Mouse (Mus musculus): ENCODE measurements at regions not wholly inside any gene's neighbourhood (a gene's known extent, or its start where the extent isn't known, plus 50 kb on each side); places are given as distances from the start of the nearest gene placed in this dataset.

DNA sequence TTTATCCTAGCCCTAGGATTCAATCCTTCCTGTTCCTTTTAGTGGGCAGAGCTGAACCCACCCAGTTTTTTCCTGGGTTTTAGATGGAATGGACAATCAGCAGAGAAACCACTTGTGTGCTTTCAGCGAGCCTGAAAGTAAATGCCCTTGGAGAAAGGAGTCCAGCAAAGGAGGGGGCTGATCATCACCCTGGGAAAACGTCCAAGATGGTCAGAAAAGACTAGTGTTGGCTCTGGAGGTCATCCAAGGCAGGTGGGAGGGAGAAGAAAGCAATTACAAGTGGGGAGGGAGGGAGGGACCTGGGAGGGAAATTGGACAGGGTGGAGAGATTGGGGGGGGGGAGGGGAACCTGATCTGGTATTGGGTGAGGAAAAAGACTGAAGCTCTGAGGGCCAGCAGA is 55.6 kb upstream of the Zfp366 start:
- in situ Hi-C loops (cut with MboI, MseI): loop anchor here (10.0 kb wide), 2 partner anchors 254 to 1364 kb away; partner anchors contain the start of gene Gm10260

GRCm38 (mm10) chr13:99128284-99128691 is 56.3 kb upstream of the Zfp366 start:
- in situ Hi-C loops (cut with MboI, MseI): loop anchor here (10.0 kb wide), 2 partner anchors 253 to 1363 kb away; partner anchors contain the start of gene Gm10260

GRCm38 (mm10) chr13:99127716-99128115 is 56.9 kb upstream of the Zfp366 start:
- in situ Hi-C loops (cut with MboI, MseI): loop anchor here (10.0 kb wide), 2 partner anchors 253 to 1363 kb away; partner anchors contain the start of gene Gm10260

GRCm38 (mm10) chr13:99126971-99127370 is 57.7 kb upstream of the Zfp366 start:
- in situ Hi-C loops (cut with MboI, MseI): loop anchor here (10.0 kb wide), 2 partner anchors 252 to 1362 kb away; partner anchors contain the start of gene Gm10260

GRCm38 (mm10) chr13:99126538-99126937 is 58.1 kb upstream of the Zfp366 start:
- in situ Hi-C loops (cut with MboI, MseI): loop anchor here (10.0 kb wide), 2 partner anchors 252 to 1362 kb away; partner anchors contain the start of gene Gm10260

DNA sequence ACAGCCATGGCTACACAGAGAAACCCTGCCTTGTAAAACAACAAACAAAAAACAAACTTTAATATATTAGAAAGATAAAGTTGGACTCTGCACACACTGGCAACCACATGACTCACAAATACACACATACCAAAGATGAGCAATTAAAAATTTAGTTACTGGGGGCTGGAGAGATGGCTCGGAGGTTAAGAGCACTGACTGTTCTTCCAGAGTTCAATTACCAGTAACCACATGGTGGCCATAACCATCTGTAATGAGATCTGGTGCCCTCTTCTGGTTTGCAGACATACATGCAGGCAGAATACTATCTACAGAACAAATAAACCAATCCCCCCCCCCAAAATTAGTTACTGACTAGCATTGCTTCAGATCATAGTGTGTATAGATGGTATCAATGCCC is 58.7 kb upstream of the Zfp366 start:
- in situ Hi-C loops (cut with MboI, MseI): loop anchor here (10.0 kb wide), 2 partner anchors 251 to 1361 kb away; partner anchors contain the start of gene Gm10260

- in situ Hi-C loops (cut with MboI, MseI): loop anchor here (10.0 kb wide), 2 partner anchors 250 to 1360 kb away; partner anchors contain the start of gene Gm10260
Observed at GRCm38 (mm10) chr13:99124894-99125570, 59.6 kb upstream of the Zfp366 start.

GRCm38 (mm10) chr13:99124141-99124540 is 60.5 kb upstream of the Zfp366 start:
- in situ Hi-C loops (cut with MboI, MseI): loop anchor here (10.0 kb wide), 2 partner anchors 249 to 1359 kb away; partner anchors contain the start of gene Gm10260

DNA sequence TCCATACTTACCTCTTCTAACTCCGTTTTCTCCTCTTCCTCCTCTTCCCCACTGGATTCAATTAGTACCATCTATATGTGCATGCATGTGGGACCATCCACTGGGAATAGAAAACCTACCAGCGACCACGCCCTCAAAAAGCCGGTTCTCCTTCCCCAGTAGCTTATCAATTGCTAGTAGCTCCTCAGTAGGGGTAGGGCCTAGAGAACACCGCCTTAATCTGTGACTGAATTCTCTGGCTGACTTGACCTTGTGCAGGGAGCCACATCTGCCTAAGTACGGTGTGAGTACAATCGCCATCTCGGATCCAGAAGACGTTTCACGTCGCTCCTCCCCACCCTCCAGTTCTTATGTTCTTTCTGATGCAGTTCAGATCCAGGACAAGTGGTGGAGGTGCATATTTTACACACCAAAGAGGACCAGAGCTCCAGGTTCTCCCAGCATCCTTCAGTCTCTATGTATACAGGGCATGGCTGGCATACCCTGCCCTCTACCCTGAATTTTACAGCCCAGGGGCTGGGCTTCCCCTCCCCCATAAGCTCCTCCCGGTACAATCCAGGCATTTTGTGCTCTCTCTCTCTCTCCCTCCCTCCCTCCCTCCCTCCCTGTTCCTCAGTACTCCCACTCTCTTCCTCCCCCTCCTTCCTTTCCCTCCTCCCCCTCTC is 61.0 kb upstream of the Zfp366 start:
- in situ Hi-C loops (cut with MboI, MseI): loop anchor here (10.0 kb wide), 2 partner anchors 249 to 1359 kb away; partner anchors contain the start of gene Gm10260

DNA sequence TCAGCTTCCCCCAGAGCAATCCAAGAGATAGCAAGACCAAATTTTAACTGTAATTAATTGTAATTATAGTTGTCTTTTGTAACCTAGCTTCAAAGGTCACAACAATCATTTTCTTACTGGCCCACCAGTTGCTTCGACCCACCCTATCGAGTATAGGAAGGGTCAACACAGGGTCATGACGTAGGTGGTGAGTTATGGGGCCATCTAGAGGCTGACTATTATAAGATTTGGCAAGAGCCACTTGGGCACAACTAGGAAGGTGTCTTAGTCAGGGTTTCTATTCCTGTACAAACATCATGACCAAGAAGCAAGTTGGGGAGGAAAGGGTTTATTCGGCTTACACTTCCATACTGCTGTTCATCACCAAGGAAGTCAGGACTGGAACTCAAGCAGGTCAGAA is 62.1 kb upstream of the Zfp366 start:
- in situ Hi-C loops (cut with MboI, MseI): loop anchor here (10.0 kb wide), 2 partner anchors 248 to 1358 kb away; partner anchors contain the start of gene Gm10260

DNA sequence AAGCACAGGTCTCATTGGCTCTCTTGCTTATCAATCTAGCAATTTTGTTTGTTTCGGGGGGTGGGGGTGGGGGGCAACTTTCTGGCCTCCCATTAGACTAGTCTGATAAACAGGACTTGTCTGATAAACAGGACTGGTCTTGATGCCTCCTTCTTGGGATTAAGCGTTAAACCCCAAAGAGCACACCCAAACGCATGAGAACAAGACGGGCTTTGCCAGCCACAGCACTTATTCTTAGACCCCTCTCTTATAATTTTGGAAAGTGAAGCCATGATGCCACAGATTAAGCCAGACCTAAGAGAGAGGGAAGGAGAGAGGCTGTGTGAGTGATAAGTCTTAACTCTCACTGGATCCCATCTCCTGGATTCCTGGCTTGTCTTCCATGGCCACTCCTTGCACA is 63.5 kb upstream of the Zfp366 start:
- in situ Hi-C loops (cut with MboI, MseI): loop anchor here (10.0 kb wide), 2 partner anchors 246 to 1356 kb away; partner anchors contain the start of gene Gm10260

- in situ Hi-C loops (cut with MboI, MseI): loop anchor here (10.0 kb wide), 2 partner anchors 245 to 1355 kb away; partner anchors contain the start of gene Gm10260
Observed at GRCm38 (mm10) chr13:99119941-99120340, 64.7 kb upstream of the Zfp366 start.

DNA sequence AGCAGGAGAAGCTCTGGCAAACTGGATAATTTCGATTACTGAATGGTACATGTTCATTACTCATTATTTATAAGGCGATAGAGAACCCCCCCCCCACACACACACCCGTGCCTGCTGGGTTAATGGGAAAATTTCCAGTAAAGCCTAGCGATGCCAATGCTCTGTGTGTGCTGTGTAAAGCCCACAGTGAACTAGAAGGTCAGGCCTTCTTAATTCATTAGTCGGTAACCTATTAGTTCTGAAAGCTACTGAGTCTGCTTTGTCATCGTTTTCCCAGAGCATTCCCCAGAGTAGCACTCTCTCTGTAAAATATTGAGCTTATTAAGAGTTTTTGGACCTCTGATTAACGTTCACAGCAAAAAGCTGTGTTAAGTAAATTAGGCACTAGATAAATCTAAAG is 65.7 kb upstream of the Zfp366 start:
- in situ Hi-C loops (cut with MboI, MseI): no loop called here

- in situ Hi-C loops (cut with MboI, MseI): no loop called here
Observed at GRCm38 (mm10) chr13:99115541-99115940, 69.1 kb upstream of the Zfp366 start.

GRCm38 (mm10) chr13:99114565-99114964 is 70.1 kb upstream of the Zfp366 start:
- in situ Hi-C loops (cut with MboI, MseI): no loop called here

- in situ Hi-C loops (cut with MboI, MseI): no loop called here
Observed at GRCm38 (mm10) chr13:99111736-99112386, 72.8 kb upstream of the Zfp366 start.

- in situ Hi-C loops (cut with MboI, MseI): no loop called here
Observed at GRCm38 (mm10) chr13:99107983-99108382, 76.6 kb upstream of the Zfp366 start.

DNA sequence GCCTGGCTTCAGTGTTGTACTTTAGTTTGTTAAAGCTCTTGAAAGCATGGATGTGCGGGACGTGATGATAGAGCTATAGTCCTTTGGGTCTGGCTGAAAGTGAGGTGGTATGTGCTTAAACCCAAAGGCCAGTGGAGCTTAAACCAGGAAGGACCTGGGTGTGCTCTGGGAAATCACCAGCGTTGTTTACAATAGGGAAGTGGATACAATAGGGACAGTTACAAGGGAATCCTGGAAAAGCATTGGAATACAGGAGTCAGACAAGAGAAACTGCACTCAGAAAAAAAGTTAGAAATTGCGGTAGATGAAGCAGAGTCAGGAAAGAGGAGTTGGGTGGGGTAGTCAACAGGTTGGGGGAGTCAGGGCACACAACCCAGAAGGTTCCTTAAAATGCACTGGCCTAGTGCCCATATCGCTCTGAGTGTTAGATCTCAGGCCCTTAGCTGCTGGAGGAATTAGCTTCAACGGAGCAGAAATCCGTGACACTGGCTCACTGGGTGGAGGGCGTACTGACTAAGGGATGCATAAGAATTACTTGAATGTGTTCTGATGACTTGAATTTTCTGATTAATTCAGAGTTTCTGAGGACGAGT is 82.4 kb upstream of the Zfp366 start:
- in situ Hi-C loops (cut with MboI, MseI): no loop called here

DNA sequence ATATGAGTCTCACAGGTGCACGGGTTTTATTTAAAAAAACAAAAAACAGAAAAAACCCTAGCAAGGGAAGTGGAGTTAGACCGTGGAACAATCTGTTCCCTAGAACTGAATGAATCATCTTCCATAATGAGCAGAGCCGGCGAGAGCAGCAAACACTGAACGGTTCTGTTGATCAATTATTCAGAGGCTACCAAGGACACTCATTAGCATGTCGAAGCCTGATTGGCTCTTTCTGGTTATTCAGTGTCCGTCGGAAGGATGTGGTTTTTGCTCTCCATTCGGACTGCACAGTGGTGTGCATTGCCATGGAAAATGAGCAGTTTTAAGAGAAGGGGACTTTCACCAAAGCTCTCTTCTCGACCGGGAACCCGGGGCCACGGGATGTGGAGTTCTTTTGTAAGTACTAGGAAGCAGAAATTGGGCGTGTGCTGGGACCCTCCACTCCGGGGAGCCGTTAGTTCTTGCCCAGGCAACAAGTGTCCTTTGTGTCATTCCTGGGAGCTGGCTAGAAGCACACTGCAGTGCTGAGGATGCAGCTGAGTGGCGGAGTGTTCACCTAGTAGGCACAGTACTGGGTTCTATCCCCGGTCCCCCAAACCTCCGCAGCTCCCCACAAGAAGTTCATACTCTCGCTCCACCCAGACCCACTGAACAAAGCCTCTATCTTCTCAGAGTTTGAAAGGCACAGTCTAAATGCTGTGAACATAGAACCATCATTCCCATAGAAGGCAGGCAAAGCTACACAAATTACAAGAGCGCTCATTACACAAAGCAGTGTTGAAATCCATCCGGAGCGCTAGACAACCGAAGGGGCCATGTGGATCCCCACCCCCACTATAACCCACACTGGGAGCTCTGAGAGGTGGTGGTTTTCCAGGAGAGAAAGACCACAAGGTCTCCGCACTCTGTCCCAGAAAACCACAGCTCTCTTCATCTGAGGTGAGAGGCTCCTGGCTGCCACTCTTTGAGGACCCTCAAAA is 83.9 kb upstream of the Zfp366 start:
- in situ Hi-C loops (cut with MboI, MseI): no loop called here

GRCm38 (mm10) chr13:99099794-99100429 is 84.7 kb upstream of the Zfp366 start:
- in situ Hi-C loops (cut with MboI, MseI): no loop called here

Data from regulatory T cell (primary cell).